Mouse (Mus musculus): ENCODE data around the gene Hyal5.

The Hyal5 gene

GRCm38 (mm10) chr6:24857697-24858096, at the start of gene Hyal5:
Gene Hyal5, plus strand, starts transcription at chr6:24857997.
- in situ Hi-C loops (cut with MboI; ENCODE audit: low pct_unique_long_range_greater_than_20kb in 1 of 2, low sequenced_read_pairs in 2 of 2, unreplicated experiment in 1 of 2), result no loop called here

DNA sequence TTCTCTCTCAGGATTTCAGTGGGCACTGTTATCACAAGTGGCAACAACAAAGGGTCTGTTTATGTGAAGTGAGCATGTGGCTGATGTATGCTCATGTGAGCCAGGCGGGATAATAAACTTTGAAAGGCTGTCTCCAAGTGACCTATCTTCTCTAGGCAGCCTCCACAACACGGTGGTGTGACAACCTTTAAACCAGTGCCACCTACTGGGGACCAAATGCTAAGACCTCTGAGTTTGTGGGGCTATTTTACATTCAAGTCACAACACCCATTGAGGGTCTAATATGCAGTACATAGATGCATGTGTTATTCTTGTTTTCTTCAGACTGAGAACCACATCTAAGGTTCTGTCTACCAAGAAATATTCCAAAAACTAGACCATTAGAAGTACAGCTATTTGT, 35.7 kb upstream of the Hyal5 start:
- in situ Hi-C loops (cut with MboI; ENCODE audit: low pct_unique_long_range_greater_than_20kb in 1 of 2, low sequenced_read_pairs in 2 of 2, unreplicated experiment in 1 of 2), result no loop called here

- in situ Hi-C loops (cut with MboI; ENCODE audit: low pct_unique_long_range_greater_than_20kb in 1 of 2, low sequenced_read_pairs in 2 of 2, unreplicated experiment in 1 of 2), result no loop called here
Measured at GRCm38 (mm10) chr6:24860320-24860719, 2.5 kb downstream of the Hyal5 start.

GRCm38 (mm10) chr6:24863649-24864048, 5.9 kb downstream of the Hyal5 start:
- in situ Hi-C loops (cut with MboI; ENCODE audit: low pct_unique_long_range_greater_than_20kb in 1 of 2, low sequenced_read_pairs in 2 of 2, unreplicated experiment in 1 of 2), result no loop called here

GRCm38 (mm10) chr6:24894146-24894873, 36.5 kb downstream of the Hyal5 start:
- in situ Hi-C loops (cut with MboI; ENCODE audit: low pct_unique_long_range_greater_than_20kb in 1 of 2, low sequenced_read_pairs in 2 of 2, unreplicated experiment in 1 of 2), result no loop called here

DNA sequence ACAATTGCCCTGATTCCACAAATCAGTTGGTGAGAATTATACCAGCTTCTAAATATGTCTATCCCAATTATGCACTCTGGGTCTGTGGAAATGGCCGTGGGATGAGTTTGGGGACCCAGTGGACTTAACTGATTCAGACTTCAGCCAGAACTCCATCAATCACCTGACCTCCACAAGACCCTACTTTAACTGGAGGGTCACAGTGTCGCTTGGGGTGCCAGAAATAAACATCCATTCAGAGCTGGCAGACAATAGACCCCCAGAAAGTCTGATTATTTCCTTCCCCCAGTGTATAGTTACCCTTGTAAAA, 37.0 kb downstream of the Hyal5 start:
- in situ Hi-C loops (cut with MboI; ENCODE audit: low pct_unique_long_range_greater_than_20kb in 1 of 2, low sequenced_read_pairs in 2 of 2, unreplicated experiment in 1 of 2), result no loop called here

DNA sequence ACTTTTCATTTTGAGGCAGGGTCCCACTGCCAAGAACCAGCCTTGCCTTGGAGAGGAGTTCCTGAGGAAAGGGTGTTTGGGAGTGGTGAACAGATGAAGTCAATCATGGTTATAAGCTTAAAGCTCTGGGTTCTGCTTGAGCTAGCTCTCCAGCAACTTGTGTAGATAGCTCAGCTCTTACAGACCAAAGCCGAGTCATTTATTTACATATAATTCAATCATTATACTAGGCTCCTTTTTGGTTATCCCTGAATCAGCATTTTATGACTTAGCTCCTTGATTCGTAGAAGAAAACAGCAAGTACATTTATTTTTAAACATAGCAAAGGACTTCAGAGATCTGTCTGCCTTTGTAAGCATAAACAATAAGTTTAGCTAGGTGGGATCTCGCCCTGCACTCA, 47.3 kb downstream of the Hyal5 start:
- in situ Hi-C loops (cut with MboI; ENCODE audit: low pct_unique_long_range_greater_than_20kb in 1 of 2, low sequenced_read_pairs in 2 of 2, unreplicated experiment in 1 of 2), result no loop called here

GRCm38 (mm10) chr6:24907824-24908223, 50.0 kb downstream of the Hyal5 start:
- in situ Hi-C loops (cut with MboI; ENCODE audit: low pct_unique_long_range_greater_than_20kb in 1 of 2, low sequenced_read_pairs in 2 of 2, unreplicated experiment in 1 of 2), result no loop called here

DNA sequence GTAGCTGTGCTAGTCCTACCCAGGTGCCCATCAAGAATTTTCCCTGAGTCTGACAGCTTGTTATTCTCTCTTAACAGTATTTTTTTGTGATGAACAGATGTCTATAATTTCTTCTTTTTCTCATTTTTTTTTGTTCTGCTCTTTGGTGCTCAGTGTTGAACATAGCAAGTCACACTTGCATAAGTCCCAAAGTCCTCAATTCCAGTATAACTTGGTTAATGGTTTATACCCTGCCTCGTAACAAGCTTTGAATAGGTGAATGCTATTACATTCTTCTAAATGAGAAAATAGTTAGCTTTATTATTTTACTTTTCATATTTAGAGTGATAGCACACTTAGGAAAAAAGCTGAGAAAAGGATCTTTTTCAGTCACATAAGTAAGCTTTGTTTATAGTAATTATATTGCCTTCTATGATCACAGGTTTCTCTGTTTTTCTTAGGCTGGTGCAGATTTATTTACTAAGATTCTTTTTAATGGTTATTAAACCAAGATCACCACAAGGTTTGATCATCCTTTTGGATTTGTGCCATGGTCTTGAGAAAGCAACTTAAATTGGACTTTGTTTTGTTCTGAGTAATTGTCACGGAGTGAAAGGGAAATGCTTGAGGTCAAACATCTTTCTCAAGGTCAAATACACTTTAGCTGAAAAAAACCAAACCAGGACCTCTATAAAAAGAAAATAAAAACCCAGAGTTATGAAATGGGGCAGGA, 52.4 kb downstream of the Hyal5 start:
- in situ Hi-C loops (cut with MboI; ENCODE audit: low pct_unique_long_range_greater_than_20kb in 1 of 2, low sequenced_read_pairs in 2 of 2, unreplicated experiment in 1 of 2), result no loop called here

DNA sequence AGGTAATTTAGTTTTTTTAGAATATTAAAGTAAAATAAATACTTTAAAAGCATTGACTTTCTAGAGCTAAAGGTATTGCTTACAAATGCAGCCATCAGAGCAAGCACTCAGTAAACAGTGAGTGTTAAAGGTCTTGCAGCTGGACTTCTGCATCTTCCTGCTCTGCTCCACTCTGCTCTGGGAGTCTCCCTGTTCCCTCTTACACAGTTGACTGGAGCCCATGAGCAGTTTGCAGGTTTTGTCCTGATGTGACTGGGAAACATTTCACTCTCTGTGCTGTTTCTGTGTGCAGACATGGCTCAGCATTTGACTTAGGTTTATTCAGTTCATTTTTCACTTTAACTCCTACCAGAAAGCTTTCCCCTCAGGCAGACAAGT, 52.9 kb downstream of the Hyal5 start:
- in situ Hi-C loops (cut with MboI; ENCODE audit: low pct_unique_long_range_greater_than_20kb in 1 of 2, low sequenced_read_pairs in 2 of 2, unreplicated experiment in 1 of 2), result no loop called here

GRCm38 (mm10) chr6:24913591-24913990, 55.8 kb downstream of the Hyal5 start:
- in situ Hi-C loops (cut with MboI; ENCODE audit: low pct_unique_long_range_greater_than_20kb in 1 of 2, low sequenced_read_pairs in 2 of 2, unreplicated experiment in 1 of 2), result no loop called here

DNA sequence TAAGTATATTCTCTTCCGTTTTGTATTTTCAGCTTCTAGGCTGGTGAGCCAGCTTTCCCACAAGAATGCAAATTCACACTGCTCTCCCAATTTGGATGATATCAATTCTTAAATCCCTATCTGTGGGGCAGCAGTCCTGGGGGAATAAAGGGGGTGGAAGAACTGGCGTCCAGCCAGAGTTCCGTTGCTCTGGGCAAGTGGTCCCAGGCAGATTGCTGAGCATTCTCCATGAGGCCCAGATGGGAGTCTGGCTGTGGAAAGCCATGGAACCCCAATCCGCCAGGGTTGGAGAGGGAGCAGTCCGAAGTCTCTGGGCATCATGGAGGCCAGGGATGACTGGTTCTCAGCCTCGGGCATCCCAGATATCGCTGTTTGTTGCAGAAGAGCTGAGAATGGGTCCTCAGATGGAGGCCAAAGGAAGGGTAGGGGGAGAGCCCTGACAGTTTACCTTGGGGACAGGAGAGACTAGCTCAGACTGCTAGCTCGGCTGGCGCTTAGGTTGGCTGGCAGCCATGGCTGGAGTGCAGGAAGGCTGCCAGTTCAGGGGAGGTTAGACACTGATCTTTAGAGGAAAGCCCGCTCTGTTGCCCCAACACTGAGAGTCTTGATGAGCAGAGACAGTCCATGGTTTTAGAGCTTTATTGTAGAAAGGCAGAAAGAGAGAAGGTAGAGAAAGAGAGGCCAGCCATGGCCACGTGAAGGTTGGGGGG, 67.4 kb downstream of the Hyal5 start:
- in situ Hi-C loops (cut with MboI; ENCODE audit: low pct_unique_long_range_greater_than_20kb in 1 of 2, low sequenced_read_pairs in 2 of 2, unreplicated experiment in 1 of 2), result no loop called here
